Mouse (Mus musculus) left cerebral cortex, adult 9 months (tissue): ENCODE data around the gene Pkdcc.

Experiments
- DNase-seq, 2 experiments: peaks; one replicate each; pipeline ENCODE4 v3.0.0; 2022; ENCODE audit warnings: low spot score in 2 of 2

Gene Pkdcc

DNA sequence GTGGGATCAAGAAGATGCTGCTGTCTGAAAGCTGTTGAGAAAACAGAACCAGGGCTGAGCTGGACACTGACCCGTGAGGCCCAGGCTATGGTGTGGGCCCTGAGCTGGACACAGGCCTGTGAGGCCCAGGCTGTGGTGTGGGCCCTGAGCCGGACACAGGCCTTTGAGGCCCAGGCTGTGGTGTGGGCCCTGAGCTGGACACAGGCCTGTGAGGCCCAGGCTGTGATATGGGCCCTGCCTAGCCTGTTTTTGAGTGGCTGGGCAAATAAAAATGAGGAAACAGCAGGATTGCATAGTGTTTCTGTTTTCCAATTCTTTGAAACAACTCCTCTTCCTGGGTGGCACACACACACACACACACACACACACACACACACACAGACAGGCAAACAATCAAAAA, 2.7 kb upstream of the Pkdcc start:
- no peak for DNase-seq

GRCm38 (mm10) chr17:83213228-83213915, 1.7 kb upstream of the Pkdcc start:
- DNase-seq, result no peak

- peak in 1 of 2 experiments; percentile 54 for DNase-seq
These were observed 915 bp upstream of the Pkdcc start for GRCm38 (mm10) chr17:83214161-83214592.

GRCm38 (mm10) chr17:83215529-83216244, 595 bp downstream of the Pkdcc start:
- peak in 1 of 2 experiments; percentile 31 for DNase-seq

DNA sequence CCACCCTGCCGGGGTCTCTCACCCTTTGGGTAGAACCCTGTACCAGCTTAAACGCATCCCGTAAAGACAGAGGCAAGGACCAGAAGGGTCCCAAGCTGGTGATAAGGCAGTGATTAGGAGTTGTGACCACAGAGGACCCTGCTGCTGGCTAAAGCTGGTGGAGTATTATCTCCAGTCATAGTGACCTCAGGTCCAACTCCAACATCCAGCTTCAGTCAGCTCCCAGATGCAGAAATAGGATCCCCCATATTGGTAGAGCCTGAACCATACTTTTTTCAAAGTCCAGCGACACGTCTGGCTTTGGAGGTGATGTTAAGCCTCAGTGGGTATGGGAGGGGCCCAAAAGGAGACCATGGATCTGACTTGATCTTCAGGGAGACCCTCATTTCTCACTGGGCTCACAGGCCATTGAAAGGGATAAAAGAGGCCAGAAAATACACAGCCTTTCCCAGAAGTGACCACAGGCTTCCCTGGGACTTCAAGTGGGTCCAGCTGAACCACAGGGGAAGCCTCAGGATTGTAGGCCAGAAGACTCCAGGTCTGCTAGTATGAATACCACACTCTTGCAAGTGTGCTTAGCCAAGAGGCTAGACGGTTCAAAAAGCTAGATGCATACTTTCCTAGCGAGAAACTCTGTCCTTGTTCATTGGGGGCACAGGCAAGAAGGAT, 1.3 kb downstream of the Pkdcc start:
- DNase-seq, result no peak

- no peak for DNase-seq
These were observed 3.1 kb downstream of the Pkdcc start for GRCm38 (mm10) chr17:83218189-83218588.

DNA sequence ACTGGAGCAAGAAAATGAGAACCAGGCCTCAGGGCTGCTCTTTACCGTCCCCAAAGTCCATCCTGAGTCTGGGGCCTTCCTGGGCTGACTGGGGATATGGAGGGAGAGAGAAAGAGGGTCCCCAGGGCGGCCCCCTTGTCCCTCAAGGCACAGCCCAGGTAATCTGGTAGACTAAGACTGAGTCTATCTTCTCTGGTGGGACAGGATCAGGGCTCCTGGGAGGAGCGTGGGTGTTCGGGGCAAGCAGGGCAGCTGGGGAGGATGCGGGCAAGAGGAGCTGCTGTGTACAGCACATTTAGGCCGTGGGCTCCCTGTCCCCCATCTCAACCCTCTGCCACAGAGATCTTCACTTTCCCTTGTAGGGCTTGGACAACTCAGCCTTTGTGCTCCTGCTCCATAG, 3.6 kb downstream of the Pkdcc start:
- no peak for DNase-seq

GRCm38 (mm10) chr17:83219351-83220287, 4.5 kb downstream of the Pkdcc start:
- no peak for DNase-seq

- no peak for DNase-seq
These were observed 6.0 kb downstream of the Pkdcc start for GRCm38 (mm10) chr17:83220954-83221538.

DNA sequence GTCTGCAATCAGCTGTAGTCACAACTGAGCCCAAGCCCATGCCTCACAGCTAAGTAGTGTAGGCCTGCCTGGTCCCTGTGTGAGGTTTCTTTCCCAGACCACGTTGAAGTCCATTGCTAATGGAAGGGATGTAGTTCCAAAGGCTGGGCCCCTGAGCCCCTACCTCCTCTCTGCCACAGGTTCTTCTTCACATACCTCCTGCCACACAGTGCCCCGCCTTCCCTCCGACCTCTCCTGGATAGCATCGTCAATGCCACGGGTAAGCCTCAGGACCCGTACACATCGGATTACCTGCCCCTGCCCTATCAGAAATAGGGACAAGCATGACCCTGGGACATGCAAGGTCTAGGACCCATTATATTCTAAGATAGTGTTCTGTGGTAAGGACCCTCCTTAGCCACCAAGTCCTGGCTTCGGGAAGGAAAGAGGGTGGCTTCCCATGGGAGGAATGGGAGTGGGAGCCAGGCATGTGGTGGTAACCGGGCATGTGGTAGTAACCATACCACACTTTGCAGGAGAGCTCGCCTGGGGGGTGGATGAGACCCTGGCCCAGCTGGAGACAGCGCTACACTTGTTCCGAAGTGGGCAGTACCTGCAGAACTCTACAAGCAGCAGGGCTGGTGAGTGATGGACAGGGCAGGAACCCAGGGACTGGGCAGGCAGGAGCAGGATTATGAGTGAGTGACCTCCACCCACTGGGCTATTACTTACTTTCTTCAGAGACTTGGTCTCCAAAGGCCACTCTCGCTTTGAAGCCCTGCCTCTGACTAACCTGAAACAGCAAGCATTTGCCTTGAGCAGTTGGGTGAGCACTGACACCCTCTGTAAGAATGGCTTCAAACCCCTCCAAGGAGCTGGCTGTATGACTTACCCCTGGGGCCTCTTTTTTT, 6.8 kb downstream of the Pkdcc start:
- no peak for DNase-seq

DNA sequence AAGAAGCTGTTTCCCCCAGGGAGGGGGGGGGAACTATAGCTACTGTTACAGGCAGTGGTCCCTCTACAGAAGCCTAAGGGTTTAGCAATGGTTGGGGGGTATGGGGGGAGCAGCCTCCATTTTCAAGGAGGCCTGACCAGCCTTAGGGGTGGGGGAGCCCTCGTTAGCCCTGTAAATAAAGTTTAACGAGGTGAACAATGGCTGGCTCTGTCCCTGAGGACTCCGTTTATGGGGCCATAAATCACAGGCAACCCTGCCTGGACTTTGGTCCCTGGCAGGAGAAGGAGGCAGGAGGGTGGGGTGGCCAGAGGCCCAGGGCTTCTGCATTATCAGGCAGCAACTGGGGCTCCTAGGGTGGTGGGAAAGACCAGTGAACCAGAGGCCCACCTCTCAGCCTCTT, 7.6 kb downstream of the Pkdcc start:
- no peak for DNase-seq

DNA sequence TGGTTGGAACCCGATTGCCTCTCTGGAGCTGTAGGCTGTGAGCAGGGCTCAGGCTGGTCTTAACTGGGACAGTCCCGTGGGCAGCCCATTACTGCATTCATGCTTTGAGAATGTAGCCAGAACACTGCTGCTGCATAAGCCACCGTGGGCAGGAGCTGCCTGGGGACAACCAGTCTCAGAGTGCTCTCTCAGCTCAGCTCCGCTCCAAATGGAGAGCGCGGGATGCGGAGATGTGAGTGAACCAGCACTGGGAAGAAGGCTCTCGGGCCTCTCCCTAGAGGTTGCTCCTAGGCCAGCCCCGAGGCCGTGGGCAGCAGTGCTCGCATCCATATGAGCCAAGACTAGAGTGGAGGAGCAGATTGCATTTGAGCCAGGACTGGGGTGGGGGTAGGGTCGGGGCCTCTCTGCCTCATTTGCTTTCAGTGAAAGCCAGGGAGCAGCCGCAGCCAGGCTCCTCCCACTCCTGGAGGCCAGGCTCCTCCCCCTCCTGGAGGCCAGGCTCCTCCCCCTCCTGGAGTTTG, 9.4 kb downstream of the Pkdcc start:
- DNase-seq, result peak in 1 of 2 experiments; percentile 45

- no peak for DNase-seq
These were observed 11.4 kb downstream of the Pkdcc start for GRCm38 (mm10) chr17:83226395-83226986.

DNA sequence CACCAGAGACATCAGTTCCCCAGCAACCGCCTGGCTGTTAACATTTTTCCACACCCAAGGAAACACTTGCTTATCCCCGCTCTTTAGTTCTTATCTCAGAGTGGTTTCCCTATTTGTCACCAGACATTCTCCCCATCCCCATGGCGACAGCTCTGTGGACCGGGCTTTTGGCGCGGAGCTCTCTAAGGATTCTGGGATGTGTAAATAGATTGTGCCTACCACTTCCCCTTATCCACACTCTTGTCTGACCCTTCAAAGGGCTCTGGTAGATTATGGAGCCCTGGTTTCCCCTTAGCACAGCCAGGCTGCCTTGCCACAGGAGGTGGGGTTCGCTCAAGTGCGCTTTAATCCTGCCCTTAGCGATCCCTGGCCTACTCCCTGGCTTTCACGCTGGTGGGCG, 16.3 kb downstream of the Pkdcc start:
- DNase-seq, result no peak

DNA sequence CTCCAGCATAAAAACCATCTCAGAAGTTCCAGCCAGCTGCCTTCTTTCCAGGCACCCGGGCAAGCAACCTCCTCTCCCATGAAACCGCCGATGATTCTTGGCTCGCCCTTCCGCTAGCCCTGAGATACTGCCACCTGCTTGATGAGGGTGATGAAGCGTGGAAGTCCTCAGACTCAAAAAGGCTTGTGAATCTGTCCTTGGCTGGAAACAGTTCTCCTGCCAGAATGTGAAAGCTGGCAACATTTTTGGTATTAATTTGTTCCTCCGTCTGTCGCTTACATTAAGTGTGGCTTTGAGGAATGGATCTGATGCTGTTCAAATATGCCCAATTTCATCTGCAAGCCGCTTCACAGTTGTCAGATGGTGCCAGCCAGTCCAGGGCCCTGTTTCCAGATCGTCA, 20.1 kb downstream of the Pkdcc start:
- DNase-seq, result no peak

DNA sequence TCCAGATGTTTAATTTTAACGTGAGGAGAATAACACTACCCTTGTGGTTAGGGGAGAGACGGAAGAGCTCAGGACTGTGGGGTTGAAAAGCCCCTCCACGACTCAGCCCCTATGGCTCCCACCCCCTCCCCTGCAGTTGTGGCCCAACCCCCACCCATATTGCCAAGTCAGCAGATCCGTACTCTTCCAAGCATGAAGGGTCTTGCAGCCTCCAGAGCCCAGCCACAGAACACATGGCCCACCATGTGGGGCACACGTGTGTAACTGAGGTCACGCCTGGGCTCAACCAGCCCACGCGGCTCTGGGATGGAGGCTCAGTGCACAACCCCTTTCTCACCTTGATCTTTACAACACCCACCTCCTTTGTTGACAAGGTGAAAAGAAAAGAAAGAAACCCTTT, 21.1 kb downstream of the Pkdcc start:
- DNase-seq, result no peak

GRCm38 (mm10) chr17:83238123-83239058, 23.3 kb downstream of the Pkdcc start:
- no peak for DNase-seq

GRCm38 (mm10) chr17:83244502-83244901, 29.4 kb downstream of the Pkdcc start:
- no peak for DNase-seq

DNA sequence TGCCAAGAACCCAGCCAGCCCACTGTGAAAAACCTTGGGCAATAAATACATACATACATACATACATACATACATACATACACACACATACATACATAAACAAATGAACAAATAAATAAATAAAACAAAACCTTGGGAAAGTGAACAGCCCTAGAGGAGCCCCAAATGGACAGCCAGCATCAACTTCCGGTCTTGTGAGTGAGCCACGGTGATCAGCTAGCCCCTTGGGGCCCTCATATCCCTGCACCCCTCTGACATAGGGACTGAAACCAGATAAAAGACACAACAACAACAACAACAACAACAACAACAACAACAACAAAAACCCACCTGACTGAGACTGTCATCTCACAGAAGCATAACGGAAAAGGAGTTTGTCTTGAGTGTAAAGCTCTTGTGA, 30.4 kb downstream of the Pkdcc start:
- no peak for DNase-seq
